Mouse (Mus musculus): ENCODE measurements around the gene Vps35l. TPM values are rescaled to one million over a fixed set of nuclear protein-coding genes. Genes with fewer than 3 reads are reported as not detected.

Vps35l gene
- polyA plus RNA-seq, 1 experiment from 2014 or later, result 63.4 TPM

DNA sequence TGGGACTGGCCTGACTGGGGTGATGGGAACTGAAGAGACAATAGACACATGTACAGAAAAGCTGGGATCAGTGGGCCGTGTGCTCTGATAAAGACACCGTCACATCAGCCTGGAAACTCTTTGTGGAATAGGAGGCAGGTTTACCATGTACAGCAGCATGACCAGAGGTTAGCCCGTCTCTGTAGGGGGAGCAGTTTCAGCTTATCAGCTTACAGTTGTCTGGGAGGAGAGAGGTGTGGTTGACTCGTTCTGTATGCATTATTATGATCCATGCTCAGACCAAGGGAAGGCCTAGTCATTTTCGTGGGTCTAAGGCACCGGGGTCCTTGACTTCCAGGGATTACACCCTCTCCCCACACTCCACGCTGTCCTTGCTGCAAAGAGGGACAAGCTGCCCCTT lies 11.6 kb downstream of the Vps35l start:
- Histone ChIP-seq H3K36me3 (ENCODE audit: insufficient read depth) (peaks cover 88% of the 10 kb centered on the region), H3K9ac (no peak overlapping the region), H3K9me3 (ENCODE audit: low read depth, low read length) (no peaks in the 10 kb centered on the region), H3K4me1 (ENCODE audit: insufficient read depth) (no peaks in the 10 kb centered on the region), H3K4me2 (no peak overlapping the region), H3K27ac (ENCODE audit: low read depth) (no peak overlapping the region), H3K4me3 (ENCODE audit: low read depth, low read length) (no peak overlapping the region), H3K27me3 (ENCODE audit: insufficient read depth, low read length) (no peaks in the 10 kb centered on the region)
- 86% methylated on average over 7 of the region's 7 CpGs for WGBS
- ATAC-seq (ENCODE audit: insufficient read depth) (no peak), DNase-seq (no peak)
- no peak for TF ChIP-seq CTCF (IDR thresholded peaks at IDR 0.05; ENCODE audit: low read depth)

DNA sequence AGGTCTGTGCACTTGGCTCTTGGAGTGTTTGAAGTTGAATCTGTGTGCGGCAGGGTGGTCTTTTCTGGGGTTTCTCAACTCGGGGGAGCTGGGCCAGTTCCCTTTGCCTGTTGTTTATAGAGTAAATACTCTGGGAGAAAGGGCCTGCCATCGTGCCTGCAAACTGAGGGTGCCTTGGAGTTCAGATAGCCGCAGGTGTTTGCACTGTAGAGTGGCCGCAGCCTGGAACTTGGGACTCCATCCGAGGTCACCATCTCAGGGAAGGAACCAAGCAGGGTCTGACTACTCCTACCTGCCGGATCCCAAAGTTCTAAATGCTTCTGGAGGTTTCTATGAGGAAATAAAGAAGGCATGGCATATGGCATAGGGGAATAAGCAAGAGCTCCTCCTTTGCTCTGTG lies 15.7 kb downstream of the Vps35l start:
- H3K4me2 ChIP-seq, result no peak overlapping the region
- DNase-seq (no peak), ATAC-seq (ENCODE audit: insufficient read depth) (no peak)
- H3K4me1 ChIP-seq (ENCODE audit: insufficient read depth), result no peaks in the 10 kb centered on the region; the same call in 1 of the 2 replicates
- peaks cover 57% of the 10 kb centered on the region for H3K36me3 ChIP-seq (ENCODE audit: insufficient read depth)
- no peaks in the 10 kb centered on the region for H3K9me3 ChIP-seq (ENCODE audit: low read depth, low read length)
- H3K9ac ChIP-seq, result no peak overlapping the region
- no peak for TF ChIP-seq CTCF (IDR thresholded peaks at IDR 0.05; ENCODE audit: low read depth)
- H3K27me3 ChIP-seq (ENCODE audit: insufficient read depth, low read length), result no peaks in the 10 kb centered on the region
- H3K4me3 ChIP-seq (ENCODE audit: low read depth, low read length), result no peak overlapping the region
- 60% methylated on average over 7 of the region's 7 CpGs for WGBS
- H3K27ac ChIP-seq (ENCODE audit: low read depth), result no peak overlapping the region

DNA sequence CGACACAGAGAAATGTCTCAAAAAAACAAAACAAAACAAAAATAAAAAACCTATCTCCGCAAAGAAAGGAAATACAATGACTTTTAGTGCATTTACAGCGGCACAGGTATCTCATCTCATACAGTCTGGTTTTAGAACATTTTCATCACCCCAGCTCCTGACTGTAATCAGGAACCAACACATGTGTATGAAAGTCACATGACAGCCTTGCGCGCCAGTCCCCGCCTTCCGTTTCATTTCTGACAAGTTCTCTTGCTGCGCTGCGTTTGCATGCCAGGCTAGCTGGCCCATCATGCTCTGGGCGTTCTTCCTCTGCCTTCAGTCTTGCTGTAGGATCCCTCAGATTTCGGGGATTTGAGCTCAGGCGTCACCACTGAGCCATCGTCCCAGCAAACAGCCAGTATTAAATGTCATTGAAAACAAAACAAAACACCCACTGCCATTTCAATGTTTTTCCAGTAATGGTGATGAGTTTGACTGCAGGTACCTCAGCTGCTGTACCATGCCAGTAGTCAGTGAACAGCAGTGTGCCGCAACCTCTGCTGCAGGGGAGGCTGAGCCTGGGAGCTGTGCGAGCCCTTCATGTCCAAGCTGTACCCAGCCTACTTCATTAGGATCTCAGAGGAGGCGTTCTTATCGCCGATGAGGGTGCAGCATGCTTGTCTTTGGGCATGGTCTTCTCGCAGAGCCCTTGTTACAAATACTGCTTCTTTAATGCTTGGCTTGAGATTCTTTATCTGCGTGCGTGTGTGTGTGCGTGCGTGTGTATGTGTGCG lies 16.7 kb downstream of the Vps35l start:
- H3K9me3 ChIP-seq (ENCODE audit: low read depth, low read length), result no peaks in the 10 kb centered on the region
- no peak overlapping the region for H3K4me2 ChIP-seq
- no peak overlapping the region for H3K27ac ChIP-seq (ENCODE audit: low read depth)
- H3K9ac ChIP-seq, result no peak overlapping the region
- WGBS, result 90% methylated on average over 24 of the region's 24 CpGs
- TF ChIP-seq CTCF (IDR thresholded peaks at IDR 0.05; ENCODE audit: low read depth), result no peak
- H3K27me3 ChIP-seq (ENCODE audit: insufficient read depth, low read length), result no peaks in the 10 kb centered on the region
- no peak overlapping the region for H3K4me3 ChIP-seq (ENCODE audit: low read depth, low read length)
- H3K4me1 ChIP-seq (ENCODE audit: insufficient read depth), result no peaks in the 10 kb centered on the region; the same call in 1 of the 2 replicates
- DNase-seq, result no peak
- H3K36me3 ChIP-seq (ENCODE audit: insufficient read depth), result peaks cover 57% of the 10 kb centered on the region
- ATAC-seq (ENCODE audit: insufficient read depth), result no peak

DNA sequence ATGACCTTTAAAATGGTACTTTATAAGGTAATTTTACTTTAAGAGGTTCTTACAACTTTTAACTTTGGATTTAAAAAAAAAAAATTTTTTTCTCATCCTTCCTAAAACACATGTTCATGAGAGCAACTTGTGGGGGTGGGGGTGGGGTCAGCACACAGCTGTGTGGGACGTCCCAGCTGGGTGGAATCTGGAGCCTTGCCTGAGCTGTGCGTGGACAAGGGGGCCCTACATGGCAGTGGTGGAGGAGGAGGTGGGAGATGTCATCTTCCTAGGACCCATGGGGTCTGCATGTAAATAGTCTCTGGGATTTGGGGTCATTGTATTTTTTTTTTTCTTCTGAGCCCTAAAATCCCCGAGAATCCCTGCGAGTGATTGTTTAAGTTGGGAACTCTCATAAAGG lies 18.3 kb downstream of the Vps35l start:
- WGBS, result 35% methylated on average over 4 of the region's 4 CpGs
- TF ChIP-seq CTCF (IDR thresholded peaks at IDR 0.05; ENCODE audit: low read depth), result no peak
- H3K36me3 ChIP-seq (ENCODE audit: insufficient read depth), result peaks cover 55% of the 10 kb centered on the region
- DNase-seq (no peak), ATAC-seq (ENCODE audit: insufficient read depth) (peak; percentile 54; the same call in 1 of the 2 replicates)
- H3K4me1 ChIP-seq (ENCODE audit: insufficient read depth), result no peaks in the 10 kb centered on the region; the same call in 1 of the 2 replicates
- no peak overlapping the region for H3K4me2 ChIP-seq
- no peak overlapping the region for H3K9ac ChIP-seq
- no peaks in the 10 kb centered on the region for H3K9me3 ChIP-seq (ENCODE audit: low read depth, low read length)
- no peak overlapping the region for H3K27ac ChIP-seq (ENCODE audit: low read depth)
- no peaks in the 10 kb centered on the region for H3K27me3 ChIP-seq (ENCODE audit: insufficient read depth, low read length)
- H3K4me3 ChIP-seq (ENCODE audit: low read depth, low read length), result no peak overlapping the region

DNA sequence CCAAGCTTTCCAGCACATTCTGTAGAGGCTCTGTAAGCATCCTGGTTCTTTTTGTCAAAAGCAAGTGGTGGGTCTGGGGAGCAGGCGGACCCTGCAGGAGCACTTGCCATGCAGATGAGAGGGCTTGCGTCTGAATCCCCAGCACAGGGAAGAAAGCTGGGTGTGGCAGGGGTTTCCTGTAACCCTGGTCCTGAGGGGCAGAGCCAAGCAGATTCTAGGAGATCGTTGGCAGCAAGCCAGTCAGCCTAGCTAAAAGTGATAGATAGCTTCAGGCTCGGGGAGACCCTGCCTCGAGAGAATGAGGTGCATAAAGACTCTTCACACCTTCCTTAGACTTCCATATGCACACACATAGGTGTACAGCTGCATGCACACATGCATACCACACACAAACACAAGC lies 19.3 kb downstream of the Vps35l start:
- Histone ChIP-seq H3K4me2 (no peak overlapping the region), H3K9me3 (ENCODE audit: low read depth, low read length) (no peaks in the 10 kb centered on the region), H3K27ac (ENCODE audit: low read depth) (no peak overlapping the region), H3K4me3 (ENCODE audit: low read depth, low read length) (no peak overlapping the region), H3K4me1 (ENCODE audit: insufficient read depth) (no peaks in the 10 kb centered on the region; the same call in 1 of the 2 replicates), H3K9ac (no peak overlapping the region), H3K27me3 (ENCODE audit: insufficient read depth, low read length) (no peaks in the 10 kb centered on the region), H3K36me3 (ENCODE audit: insufficient read depth) (peaks cover 53% of the 10 kb centered on the region)
- DNase-seq, result no peak
- ATAC-seq (ENCODE audit: insufficient read depth), result no peak
- no peak for TF ChIP-seq CTCF (IDR thresholded peaks at IDR 0.05; ENCODE audit: low read depth)
- 39% methylated on average over 5 of the region's 5 CpGs for WGBS

DNA sequence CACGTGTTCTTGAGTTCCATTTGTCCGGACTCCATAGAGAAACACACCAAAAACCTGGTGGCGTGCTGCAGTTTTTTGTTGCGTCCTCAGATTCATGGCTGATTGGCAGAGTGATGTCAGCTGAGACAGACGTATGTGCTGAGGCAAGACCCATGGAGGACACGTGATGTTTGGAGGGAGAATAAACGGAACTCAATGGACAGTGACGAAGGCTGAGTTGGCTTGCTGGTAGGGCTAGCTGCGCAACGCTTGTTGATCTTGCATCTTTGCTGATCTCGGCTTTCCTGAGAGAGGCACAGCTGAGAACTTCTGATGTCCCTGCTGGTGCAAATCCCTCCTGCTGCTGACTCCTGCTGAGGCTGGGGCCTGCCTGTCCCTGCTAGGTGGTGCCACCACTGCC lies 23.9 kb downstream of the Vps35l start:
- Histone ChIP-seq H3K27me3 (ENCODE audit: insufficient read depth, low read length) (no peaks in the 10 kb centered on the region), H3K9ac (no peak overlapping the region), H3K27ac (ENCODE audit: low read depth) (no peak overlapping the region), H3K4me2 (no peak overlapping the region), H3K9me3 (ENCODE audit: low read depth, low read length) (no peaks in the 10 kb centered on the region), H3K4me1 (ENCODE audit: insufficient read depth) (no peaks in the 10 kb centered on the region; the same call in 1 of the 2 replicates), H3K36me3 (ENCODE audit: insufficient read depth) (peaks cover 40% of the 10 kb centered on the region), H3K4me3 (ENCODE audit: low read depth, low read length) (no peak overlapping the region)
- no peak for TF ChIP-seq CTCF (IDR thresholded peaks at IDR 0.05; ENCODE audit: low read depth)
- DNase-seq (no peak), ATAC-seq (ENCODE audit: insufficient read depth) (no peak)
- WGBS, result 84% methylated on average over 11 of the region's 11 CpGs

DNA sequence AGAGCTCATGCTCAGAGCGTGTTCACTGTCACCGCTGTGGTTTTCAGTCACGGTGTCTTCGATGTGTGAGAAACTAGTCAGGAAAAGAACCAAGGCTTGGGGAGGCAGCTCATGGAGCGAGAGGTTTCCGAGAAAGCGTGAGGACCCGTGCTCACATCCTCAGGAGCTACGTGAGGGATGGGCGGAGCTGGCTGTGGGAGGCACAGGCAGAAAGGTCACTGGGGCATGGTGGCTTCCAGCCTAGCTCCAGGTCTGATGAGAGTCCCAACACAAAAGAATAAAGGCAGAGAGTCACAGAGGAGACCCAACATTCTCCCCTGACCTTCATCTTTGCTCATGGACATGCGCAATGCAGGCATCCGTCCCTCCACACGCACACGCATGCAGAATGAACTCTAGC lies 24.7 kb downstream of the Vps35l start:
- Histone ChIP-seq H3K4me2 (no peak overlapping the region), H3K9ac (no peak overlapping the region), H3K27me3 (ENCODE audit: insufficient read depth, low read length) (no peaks in the 10 kb centered on the region), H3K36me3 (ENCODE audit: insufficient read depth) (peaks cover 40% of the 10 kb centered on the region), H3K4me3 (ENCODE audit: low read depth, low read length) (no peak overlapping the region), H3K4me1 (ENCODE audit: insufficient read depth) (no peaks in the 10 kb centered on the region), H3K9me3 (ENCODE audit: low read depth, low read length) (no peaks in the 10 kb centered on the region), H3K27ac (ENCODE audit: low read depth) (no peak overlapping the region)
- WGBS, result 78% methylated on average over 14 of the region's 14 CpGs
- DNase-seq (no peak), ATAC-seq (ENCODE audit: insufficient read depth) (no peak)
- TF ChIP-seq CTCF (IDR thresholded peaks at IDR 0.05; ENCODE audit: low read depth), result no peak
